Mouse (Mus musculus) NIH3T3 (cell line): ENCODE data around the gene Csde1.

ENCODE experiments used
- DNase-seq: peaks from one replicate; pipeline ENCODE4 v3.0.0-alpha.2; 2012; ENCODE audit warnings: low read depth

Csde1 gene

DNA sequence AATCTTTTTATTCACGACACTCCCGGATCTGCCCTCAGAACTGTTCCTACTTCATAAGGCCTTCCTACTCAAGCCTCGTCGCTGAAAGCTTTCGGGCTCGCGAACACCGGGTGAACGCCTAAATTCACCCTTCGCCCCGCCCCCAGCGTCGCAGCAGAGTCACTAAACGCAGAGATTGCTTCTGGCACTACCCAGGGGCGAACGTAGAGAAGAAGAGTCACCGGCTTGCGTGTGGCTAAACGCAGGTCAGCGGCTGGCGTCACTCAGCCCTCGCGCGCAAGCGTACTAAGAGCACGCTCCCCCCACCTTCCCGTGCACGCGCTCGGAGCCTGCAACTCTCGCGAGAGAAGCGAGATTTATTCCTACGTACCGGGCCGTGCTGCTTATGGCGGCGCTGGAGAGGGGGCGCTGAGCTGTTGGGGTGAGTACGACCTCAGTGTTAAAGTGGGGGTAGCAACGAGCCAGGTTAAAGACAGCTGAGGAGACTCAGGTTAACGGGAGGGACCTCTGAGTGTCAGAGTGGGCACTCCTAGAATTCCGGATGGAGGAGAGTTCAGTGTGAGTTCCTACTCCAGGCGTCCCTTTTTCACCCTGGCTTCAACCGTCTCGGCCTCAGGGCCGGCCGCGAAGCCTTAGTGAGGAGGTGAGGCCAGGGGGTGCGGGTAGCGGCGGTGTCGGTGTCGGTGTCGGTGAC is at the start of gene Csde1:
Csde1 (plus strand) TSS at position 178 of the 694 bp plus-strand sequence.
- DNase-seq = peak; percentile 99

GRCm38 (mm10) chr3:102970508-102970907 is 49.7 kb upstream of the Csde1 start:
- DNase-seq = peak; percentile 41

DNA sequence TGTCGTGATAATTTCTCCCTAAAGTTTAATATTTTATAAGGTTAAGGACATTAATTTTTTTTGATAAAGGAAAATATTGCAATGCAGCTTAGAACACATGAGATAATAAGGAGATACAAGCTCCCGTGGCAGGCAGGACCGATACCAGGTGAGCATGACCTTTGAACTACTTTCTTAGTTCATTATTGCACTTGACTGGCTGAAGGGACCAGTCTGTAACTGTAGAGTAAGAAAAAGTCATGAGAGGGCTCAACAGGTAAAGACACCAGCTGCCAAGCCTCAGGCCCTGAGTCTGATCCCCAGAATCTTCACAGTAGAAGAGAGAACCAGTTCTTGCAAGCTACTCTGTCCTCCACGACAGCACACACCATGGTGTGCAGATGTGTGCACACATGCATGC is 43.3 kb upstream of the Csde1 start:
- DNase-seq = no peak

DNA sequence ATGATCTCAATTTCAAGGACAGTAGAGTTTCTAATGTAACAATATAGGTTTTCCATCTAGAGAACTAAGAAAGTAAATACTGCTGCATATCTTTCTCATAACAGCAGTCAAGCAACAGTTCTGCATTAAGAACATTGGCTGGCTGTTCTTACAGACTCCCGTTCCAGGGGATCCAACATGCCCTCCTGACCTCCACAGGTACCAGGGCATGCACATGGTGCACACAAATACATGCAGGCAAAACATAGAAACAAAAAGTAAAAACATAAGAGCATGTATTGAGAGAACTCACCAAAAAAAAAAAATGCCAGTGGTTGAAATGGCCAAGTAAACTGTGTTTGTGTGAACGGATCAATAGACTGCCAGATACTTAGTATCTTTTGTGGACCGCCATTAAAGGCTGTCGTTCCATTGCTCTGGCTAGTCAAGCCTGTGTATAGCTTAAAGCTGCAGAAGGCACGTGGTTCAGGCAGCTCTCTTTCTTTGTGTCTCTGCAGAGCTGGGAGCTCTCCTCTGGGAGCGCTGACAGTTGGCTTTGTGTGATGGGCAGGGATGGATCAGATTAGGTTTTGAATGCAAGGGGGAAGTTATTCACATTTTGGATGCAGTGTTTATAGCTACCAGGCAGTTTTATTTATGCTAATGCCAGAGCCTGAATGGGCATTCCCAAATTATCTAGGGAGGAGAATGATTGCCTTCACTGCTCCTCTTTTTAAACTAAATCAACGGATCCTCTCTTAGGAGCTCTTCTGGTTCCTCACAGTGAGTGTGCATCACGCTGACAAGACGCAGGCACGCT is 40.5 kb upstream of the Csde1 start:
- no peak for DNase-seq

- DNase-seq = no peak
These were observed 39.9 kb upstream of the Csde1 start for GRCm38 (mm10) chr3:102980349-102980736.

DNA sequence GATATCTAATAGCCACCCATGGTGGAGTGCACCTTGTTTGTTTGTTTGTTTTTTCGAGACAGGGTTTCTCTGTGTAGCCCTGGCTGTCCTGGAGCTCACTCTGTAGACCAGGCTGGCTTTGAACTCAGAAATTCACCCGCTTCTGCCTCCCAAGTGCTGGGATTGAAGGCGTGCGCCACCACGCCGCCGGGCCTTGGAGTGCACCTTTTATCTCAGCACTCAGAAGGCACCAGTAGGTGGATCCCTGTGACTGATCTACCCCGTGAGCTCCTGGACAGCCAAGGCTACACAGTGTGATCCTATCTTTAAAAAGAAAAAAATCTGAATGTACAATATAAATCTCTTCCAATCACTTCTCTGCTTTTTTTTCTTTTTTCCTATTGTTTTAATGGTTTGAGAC is 29.2 kb upstream of the Csde1 start:
- no peak for DNase-seq

DNA sequence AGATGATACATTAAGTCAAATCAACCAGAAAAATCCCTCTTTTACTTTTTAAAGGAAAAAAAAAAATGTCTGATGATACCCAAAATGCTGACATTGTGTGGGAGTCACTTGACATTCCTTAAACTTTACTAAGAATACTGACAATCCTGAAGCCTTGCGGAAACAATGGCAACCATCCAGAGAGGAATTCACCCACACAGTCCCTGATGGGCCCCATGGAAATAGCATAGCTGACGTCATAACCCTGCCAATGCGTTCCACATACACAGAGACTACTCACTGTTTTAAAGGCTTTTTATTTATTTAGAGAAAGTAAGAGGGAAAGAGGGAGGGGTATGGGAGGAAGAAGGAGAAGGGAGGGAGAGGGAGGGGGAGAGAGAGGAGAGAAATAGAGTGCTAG is 27.3 kb upstream of the Csde1 start:
- DNase-seq = peak; percentile 90

DNA sequence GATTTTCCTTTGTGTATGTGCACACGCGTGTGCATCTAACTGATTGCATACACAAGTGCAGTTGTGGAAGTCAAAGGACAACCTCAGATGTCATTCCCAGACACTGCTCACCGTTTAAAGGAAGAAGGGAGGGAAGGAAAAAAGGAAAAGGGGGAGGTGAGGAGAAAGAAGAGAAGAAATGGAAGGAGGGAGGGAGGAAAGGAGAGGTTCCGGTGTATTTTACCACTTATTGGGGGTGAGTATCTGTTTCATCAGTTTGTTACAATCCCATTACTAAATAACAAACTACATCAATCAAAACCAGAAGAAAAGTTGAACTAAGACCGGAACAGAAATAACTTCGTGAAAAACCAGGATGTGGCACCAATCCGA is 25.0 kb upstream of the Csde1 start:
- no peak for DNase-seq

DNA sequence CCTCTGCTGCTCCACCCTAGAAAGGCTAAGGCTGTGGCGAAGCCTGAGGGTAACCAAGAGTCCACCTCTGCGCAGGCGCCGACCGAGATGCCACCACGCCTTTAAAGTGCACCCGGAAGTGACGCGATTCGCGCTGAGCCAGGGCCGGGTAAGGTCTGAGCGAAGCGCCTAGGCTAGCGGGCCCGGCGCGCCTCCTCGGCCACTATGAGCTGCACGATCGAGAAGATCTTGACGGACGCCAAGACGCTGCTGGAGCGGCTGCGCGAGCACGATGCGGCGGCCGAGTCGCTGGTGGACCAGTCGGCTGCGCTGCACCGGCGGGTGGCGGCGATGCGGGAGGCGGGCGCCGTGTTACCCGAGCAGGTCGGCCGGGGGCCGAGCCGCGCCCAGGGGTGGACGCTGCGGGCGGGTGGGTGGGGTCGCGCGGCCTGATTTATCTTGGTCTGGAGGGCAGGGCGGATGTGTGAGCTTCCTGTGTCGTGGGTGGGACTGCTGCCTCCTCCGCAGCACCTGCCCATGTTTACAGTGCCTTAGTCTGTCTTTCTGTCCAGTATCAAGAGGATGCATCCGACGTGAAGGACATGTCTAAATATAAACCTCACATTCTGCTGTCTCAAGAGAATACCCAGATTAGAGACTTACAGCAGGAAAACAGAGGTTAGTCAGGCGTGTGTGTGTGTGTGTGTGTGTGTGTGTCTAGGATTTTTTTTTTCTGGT is 24.5 kb upstream of the Csde1 start, which contains the start of gene Sike1:
Sike1 (plus strand) TSS at position 104 of the 717 bp plus-strand sequence.
- peak; percentile 96 for DNase-seq

- DNase-seq = peak; percentile 64
These were observed 23.2 kb upstream of the Csde1 start for GRCm38 (mm10) chr3:102997036-102997435.

- DNase-seq = peak; percentile 50
These were observed 22.6 kb upstream of the Csde1 start for GRCm38 (mm10) chr3:102997591-102997990.

DNA sequence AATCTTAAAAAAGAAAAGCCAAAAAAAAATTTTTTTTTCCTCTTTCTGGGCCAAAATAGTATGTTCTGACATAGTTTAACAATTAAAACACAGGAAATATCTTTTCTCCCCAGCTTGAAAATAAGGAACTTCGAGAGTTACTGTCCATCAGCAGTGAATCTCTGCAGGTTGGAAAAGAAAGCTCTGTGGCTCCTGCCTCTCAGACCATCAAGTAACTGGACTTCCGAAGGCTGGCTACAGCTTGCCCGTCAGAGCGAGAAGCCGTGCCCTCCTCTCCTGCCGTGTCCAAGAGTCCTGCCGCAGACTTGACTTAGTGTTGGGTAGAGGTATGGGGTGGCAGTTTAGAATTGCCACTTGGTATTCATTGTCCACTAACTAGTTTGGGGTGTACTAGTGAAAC is 18.6 kb upstream of the Csde1 start:
- DNase-seq = no peak

- DNase-seq = no peak
These were observed 2.9 kb upstream of the Csde1 start for GRCm38 (mm10) chr3:103017350-103017749.

- peak; percentile 22 for DNase-seq
These were observed 764 bp upstream of the Csde1 start for GRCm38 (mm10) chr3:103019462-103019861.

DNA sequence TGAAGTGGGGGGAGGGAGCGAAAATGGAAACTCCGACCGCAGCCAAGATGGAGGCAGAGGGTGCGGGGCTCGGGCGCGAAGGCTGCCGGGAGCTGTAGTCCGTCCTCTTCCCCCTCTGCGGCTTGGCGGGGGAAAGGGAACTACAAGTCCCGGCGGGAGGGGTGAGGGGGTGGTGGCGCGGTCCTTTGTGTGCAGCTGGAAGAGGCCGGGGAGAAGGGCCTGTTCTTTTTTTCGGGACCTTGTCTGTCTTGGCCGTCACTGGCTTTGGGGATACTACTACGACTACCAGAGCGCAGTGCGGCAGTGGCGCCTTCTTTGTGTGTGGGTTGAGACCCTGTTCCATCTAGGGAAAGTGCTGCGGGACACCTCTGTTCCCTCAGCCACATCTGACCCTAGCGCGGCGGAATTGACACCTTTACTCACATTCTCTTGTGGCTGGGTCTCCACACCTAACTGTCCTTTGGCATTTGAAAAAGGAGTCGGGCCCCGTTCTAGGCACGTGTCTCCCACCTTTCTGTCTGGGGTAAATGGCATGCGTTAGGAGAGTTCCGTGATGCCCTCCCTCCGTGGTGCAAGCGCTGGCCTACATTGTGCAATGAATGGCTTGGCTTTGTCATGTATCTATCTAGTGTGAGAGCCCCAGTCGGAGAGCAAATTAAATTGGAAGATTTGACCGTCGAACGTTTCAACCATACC is 865 bp downstream of the Csde1 start:
- DNase-seq = peak; percentile 95

DNA sequence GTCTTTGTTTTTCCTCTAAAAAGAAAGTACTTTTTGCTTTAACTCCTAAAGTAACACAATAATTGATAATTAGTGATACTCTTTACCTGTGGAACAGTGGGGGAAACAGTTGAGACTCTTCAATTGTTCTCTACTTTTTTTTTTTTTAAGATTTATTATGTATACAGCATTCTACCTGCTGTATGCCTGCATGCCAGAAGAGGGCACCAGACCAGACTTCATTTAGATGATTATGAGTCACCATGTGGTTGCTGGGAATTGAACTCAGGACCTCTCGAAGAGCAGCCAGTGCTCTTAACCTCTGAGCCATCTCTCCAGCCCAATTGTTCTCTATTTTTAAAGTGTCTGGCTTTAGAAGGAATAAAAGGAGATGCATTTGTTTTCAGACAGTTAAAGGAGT is 5.9 kb downstream of the Csde1 start:
- DNase-seq = peak; percentile 56

DNA sequence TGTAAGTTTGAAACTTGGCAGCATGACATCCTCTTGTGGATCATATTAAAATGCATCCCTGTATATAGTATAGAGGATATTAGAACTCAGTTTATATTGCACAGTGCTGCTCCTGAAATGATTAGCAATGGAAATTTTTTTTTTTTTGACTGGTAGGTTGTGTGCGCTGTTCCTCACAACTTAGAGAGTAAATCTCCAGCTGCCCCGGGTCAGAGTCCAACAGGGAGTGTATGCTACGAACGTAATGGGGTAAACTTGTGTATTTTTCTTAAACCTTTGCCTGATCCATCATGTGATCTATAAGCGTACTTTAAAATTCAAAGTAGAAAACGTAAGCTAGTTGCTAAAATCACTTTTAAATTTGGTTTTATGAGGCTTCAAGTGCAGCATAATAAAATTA is 20.1 kb downstream of the Csde1 start:
- no peak for DNase-seq

GRCm38 (mm10) chr3:103040861-103041379 is 20.7 kb downstream of the Csde1 start:
- DNase-seq = no peak

- DNase-seq = peak; percentile 15
These were observed 35.9 kb downstream of the Csde1 start for GRCm38 (mm10) chr3:103056016-103056595.

DNA sequence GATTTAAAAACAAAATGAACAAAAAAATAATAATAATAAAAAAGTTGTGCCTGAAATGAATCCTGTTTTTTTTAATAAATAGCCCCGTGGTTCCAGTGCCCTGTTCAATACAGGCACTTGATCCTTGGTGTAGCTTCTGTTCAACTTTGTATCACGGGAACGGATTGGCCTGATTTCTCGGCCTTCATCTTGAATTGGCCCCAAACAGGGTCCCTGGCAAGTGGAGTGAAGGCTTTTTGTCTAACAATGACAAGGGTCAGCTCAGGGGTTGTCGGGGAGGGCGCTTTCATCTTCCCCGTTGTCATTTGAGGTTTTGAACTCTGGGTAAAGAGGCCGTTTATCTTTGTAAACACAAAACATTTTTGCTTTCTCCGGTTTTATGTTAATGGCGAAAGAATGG is 37.5 kb downstream of the Csde1 start:
- no peak for DNase-seq
